8 mouse cellular contexts compared by ENCODE assay signal in the genomic region with DNA sequence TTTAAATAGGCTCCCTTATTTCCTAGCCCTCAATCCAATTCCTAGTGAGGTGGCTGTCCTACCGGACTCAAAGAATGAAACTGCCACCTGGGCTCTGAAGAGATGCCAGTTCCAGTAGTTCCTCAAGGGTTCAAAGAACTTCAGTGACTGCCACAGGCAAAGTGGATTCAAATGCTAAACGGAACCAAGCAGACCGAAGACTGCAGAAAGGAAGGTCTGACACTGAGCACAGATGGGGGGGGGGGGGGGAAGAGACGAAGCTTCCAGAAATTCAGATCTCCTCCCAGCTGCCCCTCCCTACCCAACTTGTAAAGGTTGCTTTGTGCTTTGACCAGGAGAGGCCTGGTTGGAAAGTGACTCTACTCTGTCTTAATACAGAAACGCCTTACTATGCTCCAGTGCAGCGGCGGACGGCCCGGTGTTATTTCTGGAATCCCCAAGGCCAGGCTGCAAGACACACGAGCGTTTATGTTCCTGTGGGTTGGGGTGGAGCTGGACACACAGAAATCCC. TPM values are rescaled to one million over a fixed set of nuclear protein-coding genes. Genes with fewer than 3 reads are reported as not detected.
DNase-seq lines count a peak whose midpoint lies in the region; ATAC-seq lines count a peak whose summit lies in the region.

No protein-coding gene starts in this region.

- peak; percentile 21 to 34 for DNase-seq in layer of hippocampus, postnatal 10 days (ENCODE audit: low spot score in 2 of 2)
- DNase-seq in layer of hippocampus, adult 9-11 months, result no peak
- peak; percentile 38 for DNase-seq in NIH3T3 (ENCODE audit: low read depth)
- DNase-seq in cerebellum, postnatal 25 days, result peak; percentile 51 to 57
- DNase-seq in hindbrain, embryonic 10.5 days (ENCODE audit: low spot score), result peak; percentile 22
- no peak for DNase-seq in liver, embryonic 13.5 days
- no peak for DNase-seq in lung, postnatal 10 days

- H3K27ac ChIP-seq in hindbrain, embryonic 10.5 days, result peak overlapping the region; percentile 99; the same call in 1 of the 2 replicates
- no peak overlapping the region; the same call in 1 of the 2 replicates for H3K27ac ChIP-seq in liver, embryonic 13.5 days
- H3K27ac ChIP-seq in stomach, embryonic 16.5 days (ENCODE audit: low read length), result peak overlapping the region; percentile 63

- H3K4me2 ChIP-seq in liver, embryonic 13.5 days, result peak overlapping the region; percentile 86
- H3K4me2 ChIP-seq in stomach, embryonic 16.5 days (ENCODE audit: low read depth, low read length), result peak overlapping the region; percentile 68

- H3K9me3 ChIP-seq in hindbrain, embryonic 10.5 days, result peaks cover 17% of the 10 kb centered on the region
- no peaks in the 10 kb centered on the region for H3K9me3 ChIP-seq in liver, embryonic 13.5 days (replicated peaks)
- no peaks in the 10 kb centered on the region for H3K9me3 ChIP-seq in stomach, embryonic 16.5 days (replicated peaks; ENCODE audit: control insufficient read depth, low read length)

- H3K36me3 ChIP-seq in hindbrain, embryonic 10.5 days, result peaks cover 21% of the 10 kb centered on the region
- peaks cover 19% of the 10 kb centered on the region for H3K36me3 ChIP-seq in liver, embryonic 13.5 days
- H3K36me3 ChIP-seq in stomach, embryonic 16.5 days (ENCODE audit: control insufficient read depth, insufficient read depth, low read length), result peaks cover 8% of the 10 kb centered on the region; the same call in 1 of the 2 replicates

- H3K4me1 ChIP-seq in hindbrain, embryonic 10.5 days (replicated peaks), result peaks cover 26% of the 10 kb centered on the region
- peaks cover 50% of the 10 kb centered on the region for H3K4me1 ChIP-seq in liver, embryonic 13.5 days (replicated peaks)
- H3K4me1 ChIP-seq in stomach, embryonic 16.5 days (ENCODE audit: control insufficient read depth, insufficient read depth, low read length), result peaks cover 21% of the 10 kb centered on the region

- H3K4me3 ChIP-seq in hindbrain, embryonic 10.5 days, result peak overlapping the region; percentile 86
- peak overlapping the region; percentile 83 for H3K4me3 ChIP-seq in liver, embryonic 13.5 days (replicated peaks)
- peak overlapping the region; percentile 93; the same call in 1 of the 2 replicates for H3K4me3 ChIP-seq in stomach, embryonic 16.5 days (replicated peaks; ENCODE audit: low read length)

- no peak for ATAC-seq in liver, embryonic 13.5 days (ENCODE audit: low read depth)
- no peak for ATAC-seq in stomach, embryonic 16.5 days (ENCODE audit: insufficient read depth, low FRiP score)

- WGBS in hindbrain, embryonic 10.5 days, result 39% methylated on average over 11 of the region's 11 CpGs
- WGBS in liver, embryonic 13.5 days (ENCODE audit: insufficient replicate concordance), result 69% methylated on average over 11 of the region's 11 CpGs
- WGBS in stomach, embryonic 16.5 days, result 37% methylated on average over 11 of the region's 11 CpGs

- peak overlapping the region; percentile 87 for H3K9ac ChIP-seq in liver, embryonic 13.5 days
- H3K9ac ChIP-seq in stomach, embryonic 16.5 days (ENCODE audit: low read length), result peak overlapping the region; percentile 69; the same call in 1 of the 2 replicates

- no peaks in the 10 kb centered on the region for H3K27me3 ChIP-seq in hindbrain, embryonic 10.5 days (ENCODE audit: insufficient read depth, poor library complexity, severe bottlenecking)
- no peaks in the 10 kb centered on the region for H3K27me3 ChIP-seq in liver, embryonic 13.5 days
- H3K27me3 ChIP-seq in stomach, embryonic 16.5 days (ENCODE audit: control insufficient read depth, insufficient read depth, low read length), result no peaks in the 10 kb centered on the region

RNA-seq across cellular contexts. Expression of a gene that starts 1.2 kb away (rescaled TPM):
- 100 to 1,000 TPM; 644 to 671 TPM for total RNA-seq in layer of hippocampus, postnatal 10 days (2021)
- 1,017 and 1,052 TPM in 2 replicates for polyA plus RNA-seq in hindbrain, embryonic 10.5 days (2016; fragmentation: Nextera tagmentation; extraction: Ambion mirVana)
- polyA plus RNA-seq in liver, embryonic 13.5 days (2015; fragmentation: Nextera tagmentation; extraction: Ambion mirVana), result 262 and 303 TPM in 2 replicates
- 576 and 606 TPM in 2 replicates for polyA plus RNA-seq in stomach, embryonic 16.5 days (2015; fragmentation: Nextera tagmentation; extraction: Ambion mirVana)

RNA-seq across cellular contexts. Expression of a gene that starts 45.2 kb away (rescaled TPM):
- 10 to 100 TPM; 21.5 to 26.4 TPM for total RNA-seq in layer of hippocampus, postnatal 10 days (2021)
- polyA plus RNA-seq in hindbrain, embryonic 10.5 days (2016; fragmentation: Nextera tagmentation; extraction: Ambion mirVana), result 31.8 and 40.7 TPM in 2 replicates
- 18.1 and 22.2 TPM in 2 replicates for polyA plus RNA-seq in liver, embryonic 13.5 days (2015; fragmentation: Nextera tagmentation; extraction: Ambion mirVana)
- 39.6 and 45.3 TPM in 2 replicates for polyA plus RNA-seq in stomach, embryonic 16.5 days (2015; fragmentation: Nextera tagmentation; extraction: Ambion mirVana)

Comparison
In these comparisons a context has a peak if more than half of its experiments do, and no peak if none do; other contexts are left out.
1. DNase-seq: peak in layer of hippocampus, postnatal 10 days (2 of 2), NIH3T3 (single experiment), cerebellum, postnatal 25 days (2 of 2) and hindbrain, embryonic 10.5 days (single experiment); none in layer of hippocampus, adult 9-11 months (single experiment), liver, embryonic 13.5 days (single experiment) and lung, postnatal 10 days (single experiment).
2. Peak in every context shown above with its lines, with median percentiles within 50 percentile points of each other: H3K4me3 ChIP-seq.